Mouse (Mus musculus) spleen, postnatal 36 days (tissue): ENCODE data around the gene Dock9.

Source experiments
- DNase-seq, 2 experiments: peaks; one replicate each; pipeline ENCODE4 v3.0.0; 2022; ENCODE audit warnings: low spot score in 2 of 2, mixed read lengths in 1 of 2

Dock9 gene

DNA sequence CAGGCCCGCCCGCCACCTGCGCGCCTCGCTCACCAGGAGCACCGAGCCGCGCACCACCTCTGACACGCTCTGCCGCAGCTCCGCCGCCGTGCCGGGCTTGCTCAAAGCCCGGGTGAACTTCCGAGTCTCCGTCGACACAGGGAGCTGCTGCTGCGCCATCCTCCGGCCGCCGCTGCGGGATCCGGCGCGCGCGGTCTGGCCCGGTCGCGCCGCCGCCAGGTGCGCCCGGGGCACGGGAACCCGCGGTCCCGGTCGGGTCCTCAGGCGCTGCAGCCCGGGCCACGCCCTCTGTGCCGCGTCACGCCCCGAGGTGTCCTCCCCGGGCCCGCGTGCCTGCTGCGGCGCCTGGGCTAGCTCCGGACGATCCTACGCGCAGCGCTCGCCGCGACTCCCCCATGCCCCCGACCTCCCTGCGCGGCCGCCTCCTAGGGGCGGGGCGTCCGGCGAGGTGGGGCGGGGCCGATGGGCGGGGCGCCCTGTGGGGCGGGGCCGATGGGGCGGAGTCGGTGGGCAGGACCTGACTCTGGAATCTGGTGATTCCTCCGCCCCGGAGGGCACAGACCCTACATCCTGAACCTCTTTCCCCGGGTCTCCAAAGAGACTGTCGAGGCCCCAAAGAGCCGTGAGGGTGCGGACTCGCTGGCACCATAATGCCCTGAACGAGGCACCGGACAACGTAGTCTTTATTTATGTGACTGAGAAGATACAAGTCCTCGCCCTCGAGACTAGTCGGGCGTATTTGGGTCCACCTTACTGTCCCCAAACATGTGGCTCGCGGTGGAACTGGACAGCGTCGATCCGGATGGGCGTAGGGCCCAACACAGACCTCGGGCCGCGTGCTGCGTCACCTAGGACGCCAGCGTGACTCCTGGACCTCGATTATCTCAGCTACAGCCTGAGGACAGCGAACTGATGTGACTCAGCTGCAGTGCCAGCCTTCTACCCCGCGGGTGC is at the start of gene Dock9:
TSS of gene Dock9 (minus strand) at position 381 of the 954 bp plus-strand sequence.
- peak; percentile 87 to 88 for DNase-seq

DNA sequence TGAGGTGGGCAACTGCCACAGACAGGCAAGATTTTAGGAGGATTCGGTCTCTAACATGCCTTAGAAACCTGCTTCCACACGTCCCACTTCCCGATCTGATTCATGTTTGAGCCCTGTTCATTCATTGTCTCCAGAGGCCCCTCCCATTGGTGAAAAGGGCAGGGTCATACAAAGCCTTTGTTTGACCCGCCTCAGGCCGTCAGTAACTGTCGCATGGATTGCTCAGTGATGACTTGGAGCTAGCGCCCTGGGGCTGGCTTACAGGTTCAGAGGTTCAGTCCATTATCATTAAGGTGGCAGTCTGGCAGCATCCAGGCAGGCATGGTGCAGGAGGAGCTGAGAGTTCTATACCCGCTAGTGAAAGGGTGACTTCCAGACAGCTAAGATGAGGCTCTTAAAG is 46.8 kb upstream of the Dock9 start:
- DNase-seq, result no peak

DNA sequence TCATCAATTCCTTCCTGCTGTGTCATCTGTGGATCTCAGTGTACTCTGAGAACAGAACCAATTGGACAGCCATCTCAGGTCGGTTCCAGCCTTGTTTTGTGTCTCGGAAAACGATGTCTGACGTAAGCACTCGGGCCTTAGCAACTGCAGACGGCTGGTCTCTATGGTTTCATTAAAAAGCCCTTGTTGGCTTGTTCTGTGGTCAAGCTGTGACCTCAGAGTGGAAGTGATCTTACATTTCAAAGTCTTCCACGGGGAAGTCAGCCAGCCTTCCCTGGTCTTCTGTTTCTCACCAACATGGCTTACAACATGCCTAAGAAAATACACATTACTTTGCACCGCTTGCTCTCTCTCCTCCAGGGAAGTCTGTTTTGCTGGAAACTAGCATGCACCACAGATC is 42.6 kb upstream of the Dock9 start:
- DNase-seq, result no peak

DNA sequence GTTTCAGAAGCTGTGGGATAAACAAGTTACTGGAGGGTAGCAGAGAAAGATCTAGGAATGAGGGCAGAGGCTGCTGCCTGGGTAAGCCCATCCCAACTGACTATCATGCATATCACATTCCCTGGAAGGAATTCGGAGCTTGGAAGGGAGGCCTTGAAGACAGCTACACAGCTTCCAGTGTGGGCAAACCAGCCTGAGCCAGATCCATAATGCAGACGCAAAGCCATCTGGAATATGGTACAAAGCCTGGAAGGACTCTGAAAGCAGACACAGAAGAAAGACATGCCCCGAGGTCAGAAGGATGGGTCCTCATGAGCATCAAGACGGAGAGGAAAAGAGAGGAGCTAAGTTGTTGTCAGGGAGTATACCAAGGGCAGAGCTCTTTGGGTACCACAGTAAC is 40.5 kb upstream of the Dock9 start:
- no peak for DNase-seq

- DNase-seq, result no peak
Measured at GRCm38 (mm10) chr14:121833001-121833520, 35.4 kb upstream of the Dock9 start.

- DNase-seq, result peak; percentile 5 to 6
Measured at GRCm38 (mm10) chr14:121829816-121830442, 32.3 kb upstream of the Dock9 start.

DNA sequence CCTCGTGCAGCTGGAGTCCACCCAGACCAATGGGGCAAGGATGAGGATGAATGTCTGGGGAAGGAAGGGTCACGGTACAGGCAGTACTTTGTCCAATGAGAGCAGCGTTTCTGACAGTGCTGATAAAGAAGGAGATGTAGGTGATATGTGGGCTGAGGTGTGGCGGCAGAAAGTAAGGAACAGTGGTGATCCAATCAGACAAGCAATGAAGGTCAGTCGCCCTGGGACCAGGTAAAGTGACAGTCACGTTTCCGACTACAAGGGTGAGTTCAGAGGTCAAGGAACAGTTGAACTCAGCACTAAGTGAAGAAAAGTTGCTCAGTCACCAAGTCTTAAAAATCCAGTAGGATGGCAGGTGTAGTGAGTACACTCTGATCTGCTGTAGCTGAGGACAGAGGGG is 29.5 kb upstream of the Dock9 start:
- DNase-seq, result no peak

DNA sequence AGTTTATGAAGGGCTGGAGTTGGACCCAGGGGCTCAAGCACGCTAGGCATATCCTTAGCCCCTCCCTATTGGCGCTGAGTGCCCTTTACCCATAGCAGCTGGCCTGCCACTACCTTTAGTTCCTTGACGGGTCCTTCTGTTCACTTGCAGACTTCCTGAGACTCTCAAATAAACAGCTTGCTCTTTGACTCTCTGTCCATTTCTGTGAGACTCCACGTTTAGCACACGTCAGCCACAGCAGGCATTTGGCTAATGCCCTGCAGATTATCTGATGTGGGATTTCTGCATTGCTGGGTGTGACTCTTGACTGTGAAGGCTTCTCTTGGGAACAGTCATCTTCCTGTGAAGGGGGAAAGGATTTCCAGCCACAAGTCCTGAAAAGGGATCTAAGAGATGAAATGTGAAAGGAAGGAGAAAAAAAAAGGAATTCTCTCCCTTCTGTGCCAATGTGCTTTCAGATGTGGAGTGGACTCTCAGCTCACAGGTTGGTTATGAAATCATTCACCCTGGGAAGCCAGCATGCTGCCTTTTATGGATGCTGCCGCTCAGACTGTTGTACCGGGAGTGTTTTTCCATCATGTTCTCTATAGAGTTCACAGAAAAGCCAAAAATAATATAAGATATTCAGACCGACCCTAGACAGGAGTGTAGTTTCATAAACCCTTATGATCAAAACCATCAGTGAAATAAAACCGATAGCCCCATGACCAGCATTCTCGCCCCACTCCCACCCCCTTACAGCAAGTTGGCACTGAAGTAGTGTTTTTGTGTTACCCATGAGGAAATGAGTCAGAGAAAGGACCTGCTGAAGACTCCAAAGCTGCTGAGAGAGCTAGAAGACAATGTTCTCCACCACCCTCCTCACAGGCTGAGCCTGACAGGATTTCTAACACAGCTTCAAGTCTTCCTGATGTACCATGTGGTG is 28.1 kb upstream of the Dock9 start:
- DNase-seq, result no peak

GRCm38 (mm10) chr14:121824322-121825103 is 26.9 kb upstream of the Dock9 start:
- peak in 1 of 2 experiments; percentile 10 for DNase-seq

- no peak for DNase-seq
Measured at GRCm38 (mm10) chr14:121822997-121823396, 25.4 kb upstream of the Dock9 start.

DNA sequence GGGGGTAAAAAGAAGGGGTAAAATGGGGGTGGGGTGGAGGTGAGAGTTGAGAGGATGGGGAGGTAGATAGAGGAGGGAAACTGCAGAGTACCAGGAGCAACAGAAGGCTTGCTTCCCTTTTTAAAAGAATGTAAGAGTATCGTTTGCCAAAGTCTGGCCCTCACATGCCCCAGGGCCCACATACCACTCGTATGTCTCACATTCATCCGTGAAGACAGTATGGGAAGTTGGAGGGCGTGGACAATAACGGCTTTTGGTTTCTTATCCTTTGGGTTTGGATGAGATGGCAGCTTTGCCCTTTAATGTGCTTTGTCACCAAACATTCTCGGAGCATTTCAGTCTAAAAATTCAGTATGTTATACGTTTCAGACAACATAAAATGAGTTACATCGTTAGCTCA is 24.9 kb upstream of the Dock9 start:
- no peak for DNase-seq

DNA sequence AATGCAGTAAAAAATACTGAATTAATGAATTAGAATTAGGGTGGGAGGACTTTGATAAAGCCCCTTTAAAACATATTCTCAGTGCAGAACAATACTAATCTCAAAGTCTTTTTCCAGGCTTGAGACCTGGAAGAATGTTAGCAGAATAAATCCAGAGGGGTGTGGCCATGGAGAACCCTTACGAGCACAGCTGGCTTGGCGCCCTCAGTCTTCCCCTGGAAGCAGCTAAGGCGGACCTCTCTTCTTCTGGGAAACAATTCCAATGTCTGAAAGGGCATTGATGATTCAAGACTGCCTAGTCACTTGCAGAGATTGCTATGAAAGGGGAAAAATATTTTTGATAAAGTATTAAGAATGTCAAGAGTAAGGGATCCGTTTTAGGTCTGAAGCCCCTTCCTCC is 9.2 kb upstream of the Dock9 start:
- no peak for DNase-seq

GRCm38 (mm10) chr14:121806316-121806715 is 8.7 kb upstream of the Dock9 start:
- DNase-seq, result no peak

- DNase-seq, result peak in 1 of 2 experiments; percentile 18
Measured at GRCm38 (mm10) chr14:121804461-121804860, 6.8 kb upstream of the Dock9 start.

GRCm38 (mm10) chr14:121800962-121801361 is 3.3 kb upstream of the Dock9 start:
- DNase-seq, result peak; percentile 26 to 32

- DNase-seq, result no peak
Measured at GRCm38 (mm10) chr14:121799112-121799511, 1.5 kb upstream of the Dock9 start.

GRCm38 (mm10) chr14:121798411-121798799 is 768 bp upstream of the Dock9 start:
- peak; percentile 89 for DNase-seq

DNA sequence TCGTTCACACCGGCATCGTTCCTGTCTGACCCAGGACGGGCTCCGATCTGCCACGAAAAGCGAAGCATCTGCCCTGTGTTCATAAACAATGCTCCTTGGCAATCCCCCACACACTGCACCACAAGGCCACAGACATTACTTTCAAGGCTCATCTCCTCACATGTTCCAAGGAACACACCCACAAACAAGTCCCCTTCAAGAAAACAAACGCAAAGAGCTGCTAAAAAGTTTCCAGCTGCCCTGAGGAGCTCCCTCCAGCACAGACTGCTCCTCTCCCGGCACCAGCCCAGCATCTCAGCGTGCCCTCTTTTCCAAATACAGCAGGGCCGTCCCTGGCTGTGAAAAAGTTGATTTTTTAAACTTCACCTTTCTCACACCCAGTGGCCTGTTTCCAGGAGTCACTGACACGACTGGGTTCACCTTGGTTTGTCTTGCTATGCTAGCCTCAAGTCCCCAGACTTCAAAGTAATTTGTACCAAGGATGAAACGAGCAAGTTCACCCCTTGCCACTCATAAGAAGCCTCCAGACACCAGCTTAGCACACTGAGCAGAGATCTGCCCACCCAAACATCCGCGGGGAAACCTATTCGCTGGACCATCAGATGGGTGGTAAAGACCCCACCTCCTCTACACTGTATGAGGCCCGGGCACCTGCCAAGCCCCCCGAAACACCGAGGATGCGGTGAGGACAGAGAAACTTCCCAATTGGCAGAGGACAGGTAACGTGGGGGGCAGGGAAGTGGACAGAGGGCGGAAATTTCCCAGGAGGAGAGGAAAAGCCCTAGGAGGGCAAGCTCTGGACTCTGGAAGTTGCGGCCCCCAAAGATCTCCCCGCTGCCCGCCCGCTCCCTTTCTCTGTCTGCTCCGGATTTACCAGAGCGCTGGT is 823 bp downstream of the Dock9 start:
- DNase-seq, result peak; percentile 5 to 20

- no peak for DNase-seq
Measured at GRCm38 (mm10) chr14:121795536-121795935, 2.1 kb downstream of the Dock9 start.

DNA sequence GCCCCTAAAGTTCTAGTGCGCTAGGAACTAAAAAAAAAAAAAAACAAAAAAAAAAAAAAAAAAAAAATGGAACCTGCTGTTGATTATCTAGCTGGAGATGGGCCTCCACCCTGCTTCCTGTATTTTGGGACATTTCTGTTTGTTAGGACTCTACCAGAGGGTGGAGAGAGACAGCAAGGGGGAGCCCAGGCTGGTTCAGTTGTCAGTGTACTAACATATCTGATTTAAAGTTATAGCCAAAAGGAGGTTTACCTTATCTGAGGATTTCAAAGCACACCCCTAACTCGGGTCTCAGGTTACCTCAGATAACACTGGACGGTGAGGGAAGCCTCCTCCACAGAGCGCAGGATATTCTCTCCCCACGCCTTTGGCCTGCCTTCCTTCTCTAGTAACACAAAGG is 4.0 kb downstream of the Dock9 start:
- DNase-seq, result no peak
